Mouse (Mus musculus) frontal cortex, postnatal 25 days (tissue): ENCODE data around the gene Gm5089.
A peak's percentile ranks its signal among the peaks of the same experiment; 100 is the strongest.

Source experiments
- DNase-seq, 2 experiments: peaks; one replicate each; pipeline ENCODE4 v3.0.0; 2022; ENCODE audit warnings: low spot score in 2 of 2

Gm5089 gene

GRCm38 (mm10) chr14:122450496-122451382 lies at the start of gene Gm5089:
TSS of gene Gm5089 (minus strand) at chr14:122451115.
- no peak for DNase-seq

- DNase-seq, result no peak
Observed at GRCm38 (mm10) chr14:122492015-122492414, 41.1 kb upstream of the Gm5089 start.

DNA sequence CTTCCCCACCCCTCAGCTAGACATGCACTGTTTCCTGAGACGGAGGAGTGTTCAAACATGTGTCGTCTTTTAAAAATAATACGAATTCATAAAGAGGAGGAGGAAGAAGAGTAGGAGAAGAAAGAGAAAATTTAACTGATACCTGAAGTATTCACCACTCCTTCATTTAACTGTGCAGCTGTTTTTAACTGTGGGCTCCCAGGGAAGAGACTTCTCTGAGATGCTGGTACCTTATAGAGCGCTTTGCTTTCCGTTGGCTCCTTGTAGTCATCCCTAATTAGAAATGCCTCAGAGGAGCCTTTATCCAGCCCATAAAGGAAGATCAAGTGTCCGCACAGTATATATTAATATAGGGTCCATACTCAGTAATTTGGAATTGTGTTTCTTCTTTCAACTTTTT lies 40.6 kb upstream of the Gm5089 start:
- DNase-seq, result no peak

- DNase-seq, result no peak
Observed at GRCm38 (mm10) chr14:122490441-122491328, 39.8 kb upstream of the Gm5089 start, which contains the start of gene Gm10837. TSS of gene Gm10837 (plus strand) at chr14:122490586.

GRCm38 (mm10) chr14:122489686-122490414 lies 38.9 kb upstream of the Gm5089 start:
- DNase-seq, result no peak

- DNase-seq, result no peak
Observed at GRCm38 (mm10) chr14:122489041-122489440, 38.1 kb upstream of the Gm5089 start.

- DNase-seq, result no peak
Observed at GRCm38 (mm10) chr14:122487366-122487765, 36.5 kb upstream of the Gm5089 start.

DNA sequence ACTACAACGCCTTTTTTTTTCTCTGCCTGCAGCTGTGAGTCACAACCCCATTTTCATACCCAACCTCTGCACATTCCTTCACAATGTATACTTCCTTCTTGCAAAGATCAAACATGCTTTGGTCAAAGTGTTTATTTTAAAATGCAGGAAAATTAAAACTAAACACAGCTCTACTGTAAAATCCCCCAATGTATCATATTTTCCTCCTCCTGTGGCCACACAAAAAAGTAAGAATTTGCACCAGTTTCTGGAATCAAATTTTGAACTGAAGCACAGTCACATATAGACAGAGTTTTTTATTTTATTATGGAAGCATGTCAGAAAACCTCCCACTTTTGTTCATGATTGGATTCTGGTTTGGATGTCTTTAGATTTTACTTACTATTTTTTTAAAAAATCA lies 35.7 kb upstream of the Gm5089 start:
- no peak for DNase-seq

- DNase-seq, result no peak
Observed at GRCm38 (mm10) chr14:122485635-122486181, 34.8 kb upstream of the Gm5089 start.

DNA sequence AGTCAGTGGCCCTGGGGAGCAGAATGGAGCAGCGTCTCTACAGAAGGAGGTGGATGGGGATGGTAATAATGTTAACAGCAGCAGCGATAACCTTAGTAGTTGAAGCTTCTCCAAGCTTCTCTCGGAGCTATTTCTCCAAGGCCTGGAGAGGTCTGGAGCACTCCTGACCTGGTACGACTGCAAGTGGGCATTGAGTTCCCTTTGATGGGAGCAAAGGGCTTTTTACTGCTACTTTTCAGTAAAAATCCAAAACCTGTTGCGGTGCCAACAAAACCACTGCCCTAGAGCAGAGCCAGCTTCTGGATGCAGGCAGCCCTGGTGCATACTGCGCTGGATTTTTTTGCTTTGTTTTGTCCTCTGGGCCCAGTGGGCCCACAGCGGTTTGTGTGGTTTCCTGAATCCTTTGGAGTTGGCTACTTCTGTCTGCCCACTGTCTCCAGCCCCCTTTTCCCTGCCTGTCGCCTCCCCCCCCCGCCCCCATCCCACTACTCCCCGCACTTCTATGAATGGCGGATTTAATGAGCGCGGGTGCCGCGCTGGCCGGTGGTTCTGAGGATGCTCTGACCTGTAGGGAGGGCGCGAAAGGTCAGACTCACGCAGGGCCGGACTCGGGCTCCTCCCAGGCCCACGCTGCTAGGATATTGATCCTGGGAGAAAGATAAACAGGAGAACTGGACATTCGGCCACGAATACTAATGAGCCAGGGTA lies 34.1 kb upstream of the Gm5089 start:
- DNase-seq, result no peak

GRCm38 (mm10) chr14:122484458-122484843 lies 33.5 kb upstream of the Gm5089 start:
- DNase-seq, result no peak

DNA sequence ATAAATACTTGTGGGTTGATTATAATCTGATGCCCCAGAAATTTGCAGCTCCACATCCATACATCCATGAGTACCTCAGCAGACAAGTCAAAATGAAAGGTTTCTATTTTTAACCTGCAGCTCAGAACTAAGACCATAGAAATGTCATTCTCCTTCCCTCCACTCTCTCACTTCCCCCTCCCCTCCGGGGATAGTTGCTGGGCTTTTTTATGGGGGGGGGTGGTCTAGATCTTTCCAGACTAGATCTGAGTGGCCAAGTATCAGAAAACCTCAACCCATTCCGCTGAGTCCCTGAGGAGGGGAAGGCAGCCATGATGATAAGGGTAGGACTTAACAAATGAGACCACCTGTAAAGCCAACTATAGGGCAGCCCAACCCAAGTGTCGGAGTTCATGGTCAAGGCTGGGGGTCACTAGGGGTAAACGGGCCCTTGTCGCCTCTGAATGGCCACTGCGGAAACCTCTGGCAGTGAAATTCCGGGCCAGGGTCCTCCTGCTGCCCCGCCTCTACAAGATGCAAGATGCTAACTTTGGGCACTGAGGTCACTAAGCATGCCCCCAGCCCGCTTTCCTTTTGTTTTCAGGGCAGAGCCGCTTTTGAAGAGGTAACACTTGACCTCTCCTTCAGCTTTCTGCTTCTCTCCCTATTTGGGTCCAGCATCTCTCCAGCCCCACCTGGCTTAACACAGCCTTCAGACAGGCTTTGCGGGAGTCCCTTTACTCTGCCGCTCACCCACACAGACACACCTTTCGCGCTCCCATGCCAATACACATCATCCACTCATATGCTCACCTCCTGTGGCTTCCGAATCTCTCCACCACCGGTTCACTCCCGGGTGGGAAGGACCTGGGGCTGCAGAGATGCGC lies 32.9 kb upstream of the Gm5089 start:
- no peak for DNase-seq

DNA sequence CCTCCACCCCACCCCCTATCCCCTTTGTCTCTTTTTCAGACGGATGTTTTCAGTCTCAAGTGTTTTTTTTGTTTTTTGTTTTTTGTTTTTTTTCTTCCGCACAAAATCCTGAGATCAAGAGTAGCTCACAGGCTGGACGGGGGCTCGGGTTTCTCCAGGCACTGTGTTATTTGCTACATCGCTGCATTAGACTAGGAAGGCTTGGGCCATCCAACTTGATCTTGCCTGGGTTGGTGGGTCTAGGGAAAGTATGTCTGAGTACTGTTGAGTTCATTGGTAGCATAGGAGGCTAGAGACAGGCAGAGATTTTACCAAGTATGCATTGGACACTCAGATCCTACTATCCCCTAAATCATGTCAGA lies 32.1 kb upstream of the Gm5089 start:
- no peak for DNase-seq

DNA sequence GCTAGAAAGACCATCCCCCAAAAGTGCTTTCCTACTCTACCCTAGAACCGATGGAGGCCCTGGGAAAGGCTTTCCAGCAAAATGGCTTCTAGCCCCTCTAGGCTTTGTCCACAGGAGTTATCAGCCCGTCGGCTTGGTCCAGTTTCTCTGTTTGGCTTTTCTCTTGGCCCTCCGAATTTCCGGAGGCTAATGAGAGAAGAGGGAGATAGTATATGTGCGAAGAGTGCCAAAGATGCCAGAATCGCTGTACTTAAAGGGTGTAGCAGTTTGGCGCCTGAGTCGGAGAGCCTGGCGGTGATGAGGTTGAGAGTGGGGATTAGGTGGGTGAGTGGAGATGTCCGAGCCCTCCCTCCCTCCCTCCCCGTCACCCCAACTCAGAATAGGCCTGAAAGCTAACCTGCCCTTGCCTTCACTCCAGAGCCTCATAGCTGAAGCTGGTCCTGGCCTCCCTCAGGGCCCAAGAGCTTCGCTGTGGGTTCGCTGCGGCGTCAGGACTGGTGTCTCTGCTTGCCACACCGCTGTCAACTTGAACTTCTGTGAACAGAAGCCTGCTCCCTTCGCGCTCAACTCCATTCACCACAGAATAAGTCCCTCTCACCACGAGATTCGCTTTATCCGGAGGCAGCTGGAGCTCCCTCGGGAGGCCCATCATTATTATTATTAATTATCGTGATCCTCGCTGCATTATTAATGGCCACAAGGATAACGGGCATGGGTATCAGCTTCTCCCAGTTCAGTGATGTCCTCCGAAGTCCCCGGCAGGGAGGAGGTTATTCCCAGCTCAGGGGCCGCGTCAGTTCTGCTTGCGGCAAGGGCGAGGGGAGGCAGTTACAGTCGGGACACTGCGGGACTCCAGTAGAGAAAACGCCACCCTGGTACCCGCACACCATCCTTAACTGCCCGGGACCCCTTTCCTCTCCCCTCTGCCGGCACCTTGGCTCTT lies 31.4 kb upstream of the Gm5089 start:
- no peak for DNase-seq

DNA sequence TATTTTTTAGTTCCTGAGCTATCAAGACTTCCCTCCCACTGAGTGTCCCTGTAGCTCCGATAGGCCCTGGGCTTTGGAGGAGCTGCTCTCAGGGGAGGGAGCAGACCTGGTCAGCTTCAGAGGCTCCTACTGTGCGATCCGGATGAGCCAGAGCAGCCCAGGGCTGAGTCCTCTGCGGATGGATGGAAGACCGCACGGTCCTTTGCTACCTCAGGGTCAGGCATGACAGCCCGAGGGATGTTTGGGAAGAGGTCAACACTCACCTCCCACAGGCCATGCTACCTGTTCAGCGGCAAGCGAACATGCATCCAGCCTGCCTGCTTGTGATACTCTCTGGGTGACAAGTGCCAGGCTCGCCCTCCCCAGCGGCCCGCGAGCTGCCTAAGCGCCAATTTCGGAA lies 30.3 kb upstream of the Gm5089 start:
- no peak for DNase-seq

GRCm38 (mm10) chr14:122480355-122480754 lies 29.4 kb upstream of the Gm5089 start:
- DNase-seq, result no peak

- no peak for DNase-seq
Observed at GRCm38 (mm10) chr14:122479461-122480109, 28.7 kb upstream of the Gm5089 start.

DNA sequence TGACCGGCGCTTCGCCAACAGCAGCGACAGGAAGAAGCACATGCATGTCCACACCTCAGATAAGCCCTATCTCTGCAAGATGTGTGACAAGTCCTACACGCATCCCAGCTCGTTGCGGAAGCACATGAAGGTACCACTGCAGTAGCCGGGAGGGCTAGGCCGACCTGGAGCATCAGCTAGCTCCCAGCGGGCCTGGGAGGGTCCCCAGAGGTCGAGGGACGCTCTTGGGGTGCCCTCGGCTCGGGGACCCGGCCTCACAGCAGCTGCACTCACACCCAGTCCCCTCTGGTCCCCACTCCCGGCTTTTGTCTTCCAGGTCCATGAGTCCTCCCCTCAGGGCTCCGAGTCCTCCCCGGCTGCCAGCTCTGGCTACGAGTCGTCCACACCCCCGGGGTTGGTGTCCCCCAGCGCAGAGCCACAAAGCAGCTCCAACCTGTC lies 27.7 kb upstream of the Gm5089 start:
- DNase-seq, result peak in 1 of 2 experiments; percentile 8
